Mouse (Mus musculus): ENCODE data around the gene Ptpn14. TPM values are rescaled to one million over a fixed set of nuclear protein-coding genes. Genes with fewer than 3 reads are reported as not detected.

The Ptpn14 gene
- polyA plus RNA-seq, 1 experiment from 2014 or later, result 11.6 TPM

DNA sequence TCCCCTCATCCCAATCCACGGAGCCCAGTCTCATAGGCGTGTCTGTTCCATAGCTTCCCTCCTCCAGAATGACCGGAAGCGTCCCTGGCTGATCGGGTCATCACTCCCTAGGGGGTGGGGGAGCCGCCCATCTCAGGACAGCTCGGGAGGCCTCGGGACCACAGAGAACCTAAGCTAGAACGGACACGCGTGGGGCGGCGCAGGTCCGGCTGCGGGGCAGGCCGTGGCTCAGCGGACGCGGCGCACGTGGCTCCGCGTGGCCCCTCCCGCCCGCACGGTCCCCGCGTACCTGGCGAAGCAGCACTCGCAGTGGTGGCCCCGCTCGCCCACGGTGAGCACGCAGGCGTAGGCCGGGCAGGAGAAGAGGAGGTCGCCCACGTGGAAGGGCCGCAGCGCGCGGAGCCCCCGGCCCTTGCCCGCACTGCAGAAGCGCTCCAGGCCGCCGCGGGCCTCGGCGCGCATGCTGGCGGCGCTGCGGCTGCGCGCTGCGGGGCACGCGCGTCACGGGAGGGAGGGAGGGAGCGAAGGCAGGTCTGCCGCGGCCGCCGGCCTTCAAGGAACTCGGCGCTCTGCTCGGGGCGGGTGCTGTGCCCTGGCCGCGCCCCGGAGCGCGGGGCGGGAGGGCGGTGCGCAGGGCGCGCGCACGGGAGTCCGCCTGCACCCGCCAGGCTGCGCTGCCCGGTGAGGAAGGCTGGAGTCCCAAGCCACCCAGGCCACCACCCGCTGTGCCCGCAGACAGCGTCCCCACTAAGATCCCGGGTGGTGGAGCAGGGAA, 193.9 kb downstream of the Ptpn14 start, which contains the start of gene Smyd2:
Smyd2 (minus strand) TSS at position 546 of the 775 bp plus-strand sequence.
- Histone ChIP-seq H3K9me3 (replicated peaks) (no peaks in the 10 kb centered on the region), H3K4me3 (peak within 1 kb of the TSS; percentile 88), H3K27me3 (replicated peaks) (no peaks in the 10 kb centered on the region), H3K4me2 (peak within 1 kb of the TSS; percentile 86), H3K27ac (ENCODE audit: poor library complexity, severe bottlenecking) (peak within 1 kb of the TSS; percentile 95), H3K36me3 (no peaks in the 10 kb centered on the region), H3K4me1 (replicated peaks) (peaks cover 78% of the 10 kb centered on the region), H3K9ac (peak within 1 kb of the TSS; percentile 98)
- peak; percentile 87 for ATAC-seq (ENCODE audit: insufficient number of reproducible peaks, low FRiP score)
- WGBS, result under 1% methylated on average over 73 of the region's 90 CpGs

- Histone ChIP-seq H3K9me3 (replicated peaks) (no peaks in the 10 kb centered on the region), H3K27ac (ENCODE audit: poor library complexity, severe bottlenecking) (peak overlapping the region; percentile 95), H3K36me3 (no peaks in the 10 kb centered on the region), H3K4me1 (replicated peaks) (peaks cover 73% of the 10 kb centered on the region), H3K4me3 (peak overlapping the region; percentile 88), H3K9ac (peak overlapping the region; percentile 98), H3K4me2 (peak overlapping the region; percentile 86), H3K27me3 (replicated peaks) (no peaks in the 10 kb centered on the region)
- ATAC-seq (ENCODE audit: insufficient number of reproducible peaks, low FRiP score), result no peak
- 29% methylated on average over 9 of the region's 9 CpGs for WGBS
Observed at GRCm38 (mm10) chr1:189922721-189923120, 194.7 kb downstream of the Ptpn14 start.

DNA sequence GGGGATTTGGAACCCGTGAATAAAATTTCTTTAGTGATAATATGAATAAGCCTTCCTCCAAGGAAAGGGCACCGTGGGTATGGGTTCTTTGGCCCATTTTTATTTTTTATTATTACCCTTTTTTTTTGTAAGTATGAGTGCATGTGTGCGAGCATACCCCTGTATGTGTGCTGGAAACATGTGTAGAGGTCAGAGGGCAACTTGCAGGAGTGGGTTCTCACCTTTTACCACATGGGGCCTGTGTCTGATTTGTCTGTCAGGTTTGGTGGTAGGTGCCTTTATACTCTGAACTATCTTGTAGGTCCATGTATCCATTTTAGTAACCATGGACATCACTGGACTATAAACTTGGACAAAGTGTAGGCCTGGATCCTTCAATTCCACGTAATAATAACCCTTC, 195.1 kb downstream of the Ptpn14 start:
- H3K9me3 ChIP-seq (replicated peaks), result no peaks in the 10 kb centered on the region
- ATAC-seq (ENCODE audit: insufficient number of reproducible peaks, low FRiP score), result no peak
- H3K36me3 ChIP-seq, result no peaks in the 10 kb centered on the region
- 87% methylated on average over 4 of the region's 4 CpGs for WGBS
- no peaks in the 10 kb centered on the region for H3K27me3 ChIP-seq (replicated peaks)
- peak overlapping the region; percentile 95 for H3K27ac ChIP-seq (ENCODE audit: poor library complexity, severe bottlenecking)
- H3K4me1 ChIP-seq (replicated peaks), result peaks cover 74% of the 10 kb centered on the region
- H3K4me2 ChIP-seq, result no peak overlapping the region
- no peak overlapping the region for H3K9ac ChIP-seq
- no peak overlapping the region for H3K4me3 ChIP-seq

- 33% methylated on average over 22 of the region's 22 CpGs for WGBS
Observed at GRCm38 (mm10) chr1:189923871-189924568, 196.0 kb downstream of the Ptpn14 start.

DNA sequence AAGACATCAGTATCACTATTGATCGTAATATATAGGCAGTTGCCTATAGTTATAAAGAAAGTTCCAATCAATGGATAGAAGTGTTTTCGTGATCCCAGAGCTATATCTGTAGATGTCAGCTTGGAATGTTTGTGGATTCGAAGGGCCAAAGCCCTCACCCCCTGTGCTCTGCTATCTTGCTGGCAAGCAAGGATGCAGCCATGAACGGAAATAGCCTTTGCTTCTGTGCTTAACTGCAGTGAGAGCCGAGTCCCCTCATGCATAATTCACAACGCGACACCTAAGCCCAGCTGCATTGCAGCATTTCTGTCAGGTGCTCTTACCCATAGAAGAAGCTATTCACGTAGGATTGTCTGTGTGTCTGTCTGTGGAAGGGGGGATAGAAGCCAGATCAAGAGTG, 198.2 kb downstream of the Ptpn14 start:
- Histone ChIP-seq H3K4me3 (no peak overlapping the region), H3K4me2 (no peak overlapping the region), H3K27ac (ENCODE audit: poor library complexity, severe bottlenecking) (peak overlapping the region; percentile 42; the same call in 1 of the 2 replicates), H3K27me3 (replicated peaks) (no peaks in the 10 kb centered on the region), H3K9ac (no peak overlapping the region), H3K9me3 (replicated peaks) (no peaks in the 10 kb centered on the region), H3K4me1 (replicated peaks) (peaks cover 47% of the 10 kb centered on the region), H3K36me3 (no peaks in the 10 kb centered on the region)
- WGBS, result 33% methylated on average over 8 of the region's 8 CpGs
- no peak for ATAC-seq (ENCODE audit: insufficient number of reproducible peaks, low FRiP score)

More at GRCm38 (mm10) chr1:189923871-189924568, 196.0 kb downstream of the Ptpn14 start:
- Histone ChIP-seq H3K4me2 (peak overlapping the region; percentile 40), H3K27ac (ENCODE audit: poor library complexity, severe bottlenecking) (peak overlapping the region; percentile 95), H3K9ac (peak overlapping the region; percentile 54), H3K27me3 (replicated peaks) (no peaks in the 10 kb centered on the region), H3K9me3 (replicated peaks) (no peaks in the 10 kb centered on the region), H3K36me3 (no peaks in the 10 kb centered on the region), H3K4me3 (no peak overlapping the region), H3K4me1 (replicated peaks) (peaks cover 65% of the 10 kb centered on the region)
- ATAC-seq (ENCODE audit: insufficient number of reproducible peaks, low FRiP score), result peak; percentile 52; the same call in 1 of the 2 replicates

Other genes with a start within 250 kb of the Ptpn14 start
- 73.0 and 75.6 TPM in 2 replicates for gene Cenpf, start 40.2 kb upstream of the Ptpn14 start, polyA plus RNA-seq (2016; fragmentation: Nextera tagmentation; extraction: Ambion mirVana)
- gene Smyd2, start 194.1 kb downstream of the Ptpn14 start, polyA plus RNA-seq (2016; fragmentation: Nextera tagmentation; extraction: Ambion mirVana), result 172 and 177 TPM in 2 replicates

Measured in heart, embryonic 12.5 days (tissue).